Mouse (Mus musculus) kidney, embryonic 14.5 days (tissue): Measurements from ENCODE around the gene Lrp1. TPM values are rescaled to one million over a fixed set of nuclear protein-coding genes. Genes with fewer than 3 reads are reported as not detected.

Experiments
- ATAC-seq: fragments of 200-750 bp; cut with Nextera tagmentation; 2 replicates; pipeline ENCODE4 v1.8.0; 2017; ENCODE audit warnings: moderate number of reproducible peaks, mild to moderate bottlenecking, moderate TSS enrichment, moderate library complexity; ENCODE audit not compliant: low FRiP score, low TSS enrichment
- H3K27ac ChIP-seq: fragments of 300-500 bp; sonication (generic); 2 replicates; pipeline ENCODE4 v1.5.1; 2014; ENCODE audit warnings: low read depth, mild to moderate bottlenecking, low read length, moderate library complexity, mixed read lengths
- H3K27me3 ChIP-seq: fragments of 300-500 bp; sonication (generic); 2 replicates; pipeline ENCODE4 v1.6.1; 2014; ENCODE audit warnings: mild to moderate bottlenecking, low read length; ENCODE audit not compliant: control insufficient read depth, insufficient read depth
- H3K36me3 ChIP-seq: fragments of 300-500 bp; sonication (generic); 2 replicates; pipeline ENCODE4 v1.6.1; 2014; ENCODE audit warnings: low read length, mixed read lengths; ENCODE audit not compliant: control insufficient read depth, insufficient read depth
- H3K4me1 ChIP-seq: fragments of 300-500 bp; sonication (generic); 2 replicates; pipeline ENCODE4 v1.6.1; 2014; ENCODE audit warnings: low read length, mixed read lengths; ENCODE audit not compliant: control insufficient read depth, insufficient read depth
- H3K4me2 ChIP-seq: fragments of 300-500 bp; sonication (generic); replicated peaks from 2 replicates; pipeline ENCODE4 v1.6.1; 2014; ENCODE audit warnings: low read depth, mild to moderate bottlenecking, low read length
- H3K4me3 ChIP-seq: fragments of 300-500 bp; sonication (generic); 2 replicates; pipeline ENCODE4 v1.5.1; 2014; ENCODE audit warnings: mild to moderate bottlenecking, low read length
- H3K9ac ChIP-seq: fragments of 300-500 bp; sonication (generic); 2 replicates; pipeline ENCODE4 v1.6.1; 2014; ENCODE audit warnings: low read depth, mild to moderate bottlenecking, low read length, moderate library complexity
- H3K9me3 ChIP-seq: fragments of 300-500 bp; sonication (generic); 2 replicates; pipeline ENCODE4 v1.6.1; 2016; ENCODE audit warnings: low read length; ENCODE audit not compliant: control insufficient read depth
- WGBS: fragments of 180-500 bp; shearing (Covaris S2); extraction: QIAGEN DNeasy Blood & Tissue Kit; methylation state at CpG from one replicate; pipeline ENCODE4 v1.1.7; 2014; 5-methylcytosine and 5-hydroxymethylcytosine counted together
- polyA plus RNA-seq: library from polyadenylated mRNA; unstranded; fragments of >200 nt; fragmentation: Nextera tagmentation; extraction: Ambion mirVana; gene quantifications from 2 replicates; pipeline ENCODE4 v1.2.1, GENCODE M21; 2014

Lrp1 gene
- polyA plus RNA-seq, 1 experiment from 2014 or later, result 54.9 TPM

DNA sequence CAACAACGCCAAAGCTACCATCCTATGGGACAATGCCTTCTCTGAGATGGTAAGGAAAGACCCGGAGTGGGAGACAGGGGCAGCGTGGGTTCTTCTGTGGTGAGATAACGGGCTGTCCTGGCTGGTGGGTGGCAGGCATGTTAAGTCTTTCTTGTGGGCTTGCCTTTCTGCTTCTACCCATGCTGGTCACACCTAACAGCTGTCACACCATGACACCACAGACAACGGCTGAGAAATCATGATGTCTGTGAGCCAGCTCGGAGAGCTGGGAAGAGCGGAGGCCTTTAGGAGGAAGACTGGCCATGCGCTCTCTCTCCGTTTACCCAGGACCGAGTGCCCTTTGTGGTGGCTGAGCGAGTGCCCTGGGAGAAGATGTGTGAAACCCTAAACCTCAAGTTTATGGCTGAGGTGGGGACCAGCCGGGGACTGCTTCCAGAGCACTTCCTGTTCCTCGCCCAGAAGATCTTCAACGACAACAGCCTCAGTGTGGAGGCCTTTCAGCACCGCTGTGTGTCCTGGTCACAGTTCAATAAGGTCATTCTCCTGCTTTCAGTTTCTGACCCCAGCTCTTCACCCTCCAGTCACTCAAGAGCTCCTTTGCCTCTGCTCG, 34.1 kb upstream of the Lrp1 start:
- 47% methylated on average over 16 of the region's 16 CpGs for WGBS
- Histone ChIP-seq H3K4me3 (no peak overlapping the region), H3K4me1 (peaks cover 7% of the 10 kb centered on the region; the same call in 1 of the 2 replicates), H3K36me3 (peaks cover 24% of the 10 kb centered on the region), H3K27me3 (no peaks in the 10 kb centered on the region), H3K4me2 (no peak overlapping the region), H3K27ac (no peak overlapping the region), H3K9me3 (no peaks in the 10 kb centered on the region), H3K9ac (no peak overlapping the region)
- ATAC-seq, result no peak; the same call in 1 of the 2 replicates

GRCm38 (mm10) chr10:127652906-127653638, 32.1 kb upstream of the Lrp1 start:
- WGBS, result 48% methylated on average over 21 of the region's 21 CpGs

GRCm38 (mm10) chr10:127645791-127646190, 24.8 kb upstream of the Lrp1 start:
- no peaks in the 10 kb centered on the region for H3K9me3 ChIP-seq
- no peak overlapping the region for H3K4me2 ChIP-seq
- WGBS, result 67% methylated on average over 2 of the region's 2 CpGs
- no peak overlapping the region for H3K9ac ChIP-seq
- no peaks in the 10 kb centered on the region for H3K27me3 ChIP-seq
- peaks cover 22% of the 10 kb centered on the region for H3K4me1 ChIP-seq
- H3K27ac ChIP-seq, result no peak overlapping the region
- H3K4me3 ChIP-seq, result no peak overlapping the region
- no peaks in the 10 kb centered on the region; the same call in 1 of the 2 replicates for H3K36me3 ChIP-seq
- ATAC-seq, result no peak

More at GRCm38 (mm10) chr10:127652906-127653638, 32.1 kb upstream of the Lrp1 start:
- Histone ChIP-seq H3K27me3 (no peaks in the 10 kb centered on the region), H3K36me3 (peaks cover 17% of the 10 kb centered on the region), H3K9ac (no peak overlapping the region), H3K4me2 (peak overlapping the region; percentile 21), H3K4me1 (peaks cover 1% of the 10 kb centered on the region; the same call in 1 of the 2 replicates), H3K9me3 (no peaks in the 10 kb centered on the region), H3K4me3 (no peak overlapping the region), H3K27ac (peak overlapping the region; percentile 37; the same call in 1 of the 2 replicates)
- ATAC-seq, result peak; percentile 56

GRCm38 (mm10) chr10:127643553-127644238, 22.7 kb upstream of the Lrp1 start:
- no peaks in the 10 kb centered on the region for H3K9me3 ChIP-seq
- WGBS, result 1% methylated on average over 25 of the region's 25 CpGs
- peak overlapping the region; percentile 67 for H3K4me2 ChIP-seq
- H3K27me3 ChIP-seq, result no peaks in the 10 kb centered on the region
- H3K4me3 ChIP-seq, result peak overlapping the region; percentile 43
- H3K36me3 ChIP-seq, result no peaks in the 10 kb centered on the region; the same call in 1 of the 2 replicates
- ATAC-seq, result peak; percentile 56
- peak overlapping the region; percentile 64 for H3K9ac ChIP-seq
- H3K4me1 ChIP-seq, result peaks cover 22% of the 10 kb centered on the region
- peak overlapping the region; percentile 90 for H3K27ac ChIP-seq

GRCm38 (mm10) chr10:127642772-127643552, 22.0 kb upstream of the Lrp1 start, which contains the start of gene Stat6:
TSS of gene Stat6 (plus strand) at chr10:127642986.
- ATAC-seq, result peak; percentile 38
- Histone ChIP-seq H3K4me2 (peak within 1 kb of the TSS; percentile 67), H3K36me3 (no peaks in the 10 kb centered on the region), H3K4me3 (peak within 1 kb of the TSS; percentile 43), H3K27ac (peak within 1 kb of the TSS; percentile 90), H3K4me1 (peaks cover 22% of the 10 kb centered on the region), H3K9ac (peak within 1 kb of the TSS; percentile 64), H3K9me3 (no peaks in the 10 kb centered on the region), H3K27me3 (no peaks in the 10 kb centered on the region)
- 6% methylated on average over 37 of the region's 37 CpGs for WGBS

GRCm38 (mm10) chr10:127641861-127642771, 21.2 kb upstream of the Lrp1 start:
- H3K36me3 ChIP-seq, result no peaks in the 10 kb centered on the region
- peaks cover 22% of the 10 kb centered on the region for H3K4me1 ChIP-seq
- peak; percentile 80 for ATAC-seq
- H3K27me3 ChIP-seq, result no peaks in the 10 kb centered on the region
- H3K27ac ChIP-seq, result peak overlapping the region; percentile 90
- H3K4me3 ChIP-seq, result peak overlapping the region; percentile 43
- peak overlapping the region; percentile 64; the same call in 1 of the 2 replicates for H3K9ac ChIP-seq
- WGBS, result 7% methylated on average over 19 of the region's 19 CpGs
- H3K4me2 ChIP-seq, result peak overlapping the region; percentile 67
- no peaks in the 10 kb centered on the region for H3K9me3 ChIP-seq

DNA sequence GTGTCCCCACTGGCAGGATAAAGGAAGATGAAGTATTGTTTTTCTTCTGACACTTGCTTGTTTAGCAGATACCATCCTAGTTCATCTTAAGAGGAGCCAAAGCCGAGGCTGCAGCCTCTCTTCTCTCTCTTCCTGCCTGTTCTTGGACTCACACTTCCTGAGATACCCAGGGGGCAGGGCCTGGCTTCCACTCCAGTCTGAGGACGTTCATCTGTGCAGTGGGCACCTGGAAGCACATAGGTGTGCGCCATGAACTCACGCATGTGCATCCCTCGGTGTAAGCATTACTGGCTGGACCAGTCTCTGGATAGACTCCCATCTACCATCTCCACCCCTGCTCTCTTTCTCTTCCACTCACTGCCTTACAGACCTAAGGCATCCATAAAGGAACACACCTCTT, 19.5 kb upstream of the Lrp1 start:
- Histone ChIP-seq H3K27ac (no peak overlapping the region), H3K4me3 (no peak overlapping the region), H3K9ac (no peak overlapping the region), H3K27me3 (no peaks in the 10 kb centered on the region), H3K4me2 (no peak overlapping the region), H3K36me3 (no peaks in the 10 kb centered on the region), H3K4me1 (peaks cover 22% of the 10 kb centered on the region), H3K9me3 (no peaks in the 10 kb centered on the region)
- no peak for ATAC-seq
- 69% methylated on average over 5 of the region's 5 CpGs for WGBS
